Mouse (Mus musculus) ovary, postnatal 36 days (tissue): ENCODE measurements around the gene Otulin.

Experiments used
- DNase-seq: peaks from one replicate; pipeline ENCODE4 v3.0.0; 2022; ENCODE audit warnings: low spot score, mixed read lengths

Gene Otulin

GRCm38 (mm10) chr15:27657866-27658265 lies 27.4 kb upstream of the Otulin start:
- no peak for DNase-seq

GRCm38 (mm10) chr15:27656626-27657025 lies 26.1 kb upstream of the Otulin start:
- no peak for DNase-seq

GRCm38 (mm10) chr15:27655015-27655414 lies 24.5 kb upstream of the Otulin start:
- peak; percentile 62 for DNase-seq

- no peak for DNase-seq
Measured at GRCm38 (mm10) chr15:27647686-27648085, 17.2 kb upstream of the Otulin start.

- no peak for DNase-seq
Measured at GRCm38 (mm10) chr15:27646665-27647064, 16.2 kb upstream of the Otulin start.

DNA sequence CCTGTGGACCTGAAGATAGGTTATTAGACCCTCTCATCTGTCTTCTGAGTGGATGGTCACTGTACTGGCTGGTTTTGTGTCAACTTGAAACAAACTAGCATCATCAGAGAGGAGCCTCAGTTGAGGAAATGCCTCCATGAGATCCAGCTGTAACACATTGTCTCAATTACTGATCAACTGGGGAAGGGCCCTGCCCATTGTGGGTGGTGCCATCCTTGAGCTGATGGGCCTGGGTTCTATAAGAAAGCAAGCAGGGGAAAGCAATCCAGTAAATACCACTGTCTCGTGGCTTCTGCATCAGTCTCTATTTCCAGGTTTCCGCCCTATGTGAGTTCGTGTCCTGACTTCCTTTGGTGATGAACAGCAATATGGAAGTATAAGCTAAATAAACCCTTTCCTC lies 14.8 kb upstream of the Otulin start:
- DNase-seq = no peak

- no peak for DNase-seq
Measured at GRCm38 (mm10) chr15:27642895-27643294, 12.4 kb upstream of the Otulin start.

DNA sequence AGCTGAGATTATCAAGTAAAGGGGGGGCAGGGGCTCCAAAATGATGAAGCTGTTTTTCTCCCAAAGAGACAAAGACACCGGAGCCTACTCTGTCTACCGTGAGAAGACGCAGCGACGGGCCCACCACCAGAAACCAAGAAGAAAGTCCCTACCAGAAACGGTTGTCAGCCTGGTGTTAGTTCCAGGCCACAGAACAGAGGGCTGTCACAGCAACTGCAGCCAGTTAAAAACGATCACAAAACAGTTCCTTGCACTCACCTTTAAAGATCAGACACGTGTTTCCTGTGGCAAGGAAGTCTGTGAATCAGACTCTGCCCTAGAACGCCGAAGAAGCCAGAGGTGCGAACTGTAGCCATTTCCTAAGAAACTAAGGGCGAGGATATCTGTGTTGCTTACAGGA lies 10.7 kb upstream of the Otulin start:
- no peak for DNase-seq

GRCm38 (mm10) chr15:27633941-27634900 lies 3.7 kb upstream of the Otulin start:
- no peak for DNase-seq

DNA sequence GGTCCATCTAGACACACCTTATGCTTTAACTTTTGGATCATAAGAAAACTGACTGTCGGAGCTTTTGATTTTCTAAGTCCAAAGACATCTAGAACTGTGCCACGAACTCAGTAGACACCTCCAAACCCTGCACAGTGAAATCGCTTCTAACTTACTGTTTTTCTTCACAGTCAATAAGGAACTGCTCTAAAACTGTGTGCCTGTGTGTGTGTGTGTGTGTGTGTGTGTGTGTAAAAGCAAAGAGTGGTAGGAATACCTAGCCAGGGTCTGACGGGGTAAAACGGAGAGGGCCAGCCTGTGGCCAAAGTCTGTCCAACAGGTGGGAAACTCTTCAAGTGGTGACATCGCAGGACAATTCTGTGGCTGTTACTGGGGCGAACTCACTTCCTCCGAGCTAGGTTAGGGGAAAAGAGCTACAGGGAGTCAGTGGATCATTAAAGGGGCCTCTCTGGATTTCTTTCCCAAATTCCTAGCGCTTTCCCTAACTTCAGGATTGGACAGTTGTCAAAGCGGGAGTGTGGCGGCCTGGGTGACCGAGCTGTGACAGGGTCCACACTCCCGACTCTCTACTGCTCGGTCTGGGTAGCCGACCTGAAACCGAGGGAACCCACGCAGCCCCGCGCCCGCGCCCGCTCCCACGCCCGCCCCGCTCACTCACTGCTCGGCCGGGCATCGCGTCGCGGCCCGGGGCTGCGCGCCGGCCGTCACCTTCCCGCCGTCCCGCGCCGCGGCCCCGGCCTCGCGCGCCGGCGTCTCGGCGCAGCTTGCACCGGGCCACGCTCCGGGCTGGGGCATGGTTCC lies 493 bp downstream of the Otulin start:
- DNase-seq = no peak

GRCm38 (mm10) chr15:27629046-27629445 lies 1.4 kb downstream of the Otulin start:
- DNase-seq = no peak

DNA sequence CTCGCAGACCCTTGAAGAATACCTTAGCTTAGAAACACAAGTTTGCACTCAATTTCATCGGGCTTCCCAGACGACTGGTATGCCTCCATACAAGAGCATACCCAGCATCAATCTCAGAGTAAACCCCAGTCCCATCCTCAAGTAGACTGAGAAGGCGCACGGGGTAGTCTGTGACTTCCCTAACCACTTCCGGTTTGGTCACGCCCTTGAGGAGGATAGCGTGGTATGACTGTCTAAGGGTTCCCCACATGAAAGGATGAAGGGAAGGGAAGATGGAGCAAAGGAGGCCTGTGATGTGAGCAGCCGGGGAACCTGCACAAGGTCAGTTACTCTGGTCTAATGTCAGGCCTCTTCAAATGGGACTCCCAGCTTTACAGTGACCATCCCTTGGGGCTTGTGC lies 2.7 kb downstream of the Otulin start:
- DNase-seq = no peak

GRCm38 (mm10) chr15:27626314-27626713 lies 4.2 kb downstream of the Otulin start:
- no peak for DNase-seq

DNA sequence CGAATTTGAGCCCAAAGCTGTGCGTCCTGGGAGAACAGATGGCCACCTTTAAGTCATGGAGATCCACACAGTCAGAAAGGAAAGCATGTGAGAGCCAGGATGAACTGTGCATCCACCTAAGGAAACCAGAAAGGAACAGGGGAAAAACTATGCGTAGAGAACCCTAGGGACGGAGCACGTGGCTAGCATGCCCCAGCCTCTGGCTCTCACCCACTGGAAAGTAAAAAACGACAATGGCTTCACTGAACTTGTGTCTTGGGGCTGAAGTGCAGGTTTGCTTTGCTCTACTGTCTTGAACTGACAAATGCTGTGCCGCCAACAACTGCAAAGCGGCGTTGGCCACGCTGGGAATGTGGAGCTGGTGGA lies 4.6 kb downstream of the Otulin start:
- no peak for DNase-seq

- DNase-seq = no peak
Measured at GRCm38 (mm10) chr15:27625014-27625889, 5.2 kb downstream of the Otulin start.

GRCm38 (mm10) chr15:27623286-27623685 lies 7.2 kb downstream of the Otulin start:
- DNase-seq = no peak

GRCm38 (mm10) chr15:27620475-27621185 lies 9.9 kb downstream of the Otulin start:
- DNase-seq = no peak

DNA sequence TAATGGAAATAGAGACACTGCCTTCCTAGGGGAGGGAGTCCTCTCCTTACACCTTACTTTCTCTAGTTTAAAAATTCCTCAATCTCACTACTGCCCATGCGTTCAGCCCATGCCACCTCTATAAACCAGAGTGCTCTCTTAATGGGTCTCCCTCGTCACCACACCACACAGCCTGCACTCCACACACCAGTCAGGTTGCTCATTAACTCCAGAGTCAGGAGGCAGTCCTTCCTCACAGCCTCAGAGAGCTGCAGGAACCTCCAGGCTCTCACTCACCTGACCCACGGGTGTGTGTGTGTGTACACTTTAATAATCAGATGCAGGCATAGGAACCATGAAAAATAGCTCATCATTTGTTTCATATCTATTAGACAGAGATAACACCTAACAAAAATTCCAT lies 10.8 kb downstream of the Otulin start:
- no peak for DNase-seq

GRCm38 (mm10) chr15:27618778-27619533 lies 11.5 kb downstream of the Otulin start:
- DNase-seq = no peak

DNA sequence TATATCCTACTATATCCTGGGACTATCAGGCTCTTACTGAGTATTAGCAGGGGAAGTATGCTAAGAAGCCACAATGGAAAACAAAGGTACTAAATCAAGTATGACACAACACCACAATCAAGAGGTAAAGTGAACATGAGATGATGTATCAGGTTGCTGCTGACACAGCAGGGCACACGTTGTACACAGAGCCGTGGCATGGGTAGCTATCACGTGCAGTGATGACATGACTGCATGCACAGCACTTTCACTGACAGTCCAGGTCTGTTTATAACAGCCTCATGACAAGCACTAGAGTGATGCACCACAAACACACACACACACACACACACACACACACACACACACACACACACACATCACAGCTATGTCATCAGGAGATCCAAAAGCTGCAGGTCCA lies 13.3 kb downstream of the Otulin start:
- no peak for DNase-seq

DNA sequence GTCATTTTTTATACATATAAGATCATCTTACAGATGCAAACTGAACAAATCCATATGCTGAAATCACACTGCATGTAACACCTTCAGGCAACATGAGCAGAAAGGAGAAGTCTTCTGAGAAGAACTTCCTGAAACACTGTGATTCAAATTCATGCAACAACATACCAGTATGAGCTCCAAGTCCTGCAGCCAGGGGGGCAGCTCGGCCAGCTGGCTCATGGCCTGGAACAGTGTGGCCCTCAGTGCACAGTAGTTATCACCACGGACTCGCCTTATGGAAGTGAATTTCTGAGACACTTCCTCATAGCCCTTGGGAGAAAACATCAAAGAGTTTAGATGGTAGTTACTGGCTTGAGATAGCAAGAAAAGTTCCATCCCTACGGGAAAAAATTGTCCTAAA lies 14.3 kb downstream of the Otulin start:
- peak; percentile 47 for DNase-seq
